17 mouse cellular contexts compared by ENCODE assay signal in the genomic region with DNA sequence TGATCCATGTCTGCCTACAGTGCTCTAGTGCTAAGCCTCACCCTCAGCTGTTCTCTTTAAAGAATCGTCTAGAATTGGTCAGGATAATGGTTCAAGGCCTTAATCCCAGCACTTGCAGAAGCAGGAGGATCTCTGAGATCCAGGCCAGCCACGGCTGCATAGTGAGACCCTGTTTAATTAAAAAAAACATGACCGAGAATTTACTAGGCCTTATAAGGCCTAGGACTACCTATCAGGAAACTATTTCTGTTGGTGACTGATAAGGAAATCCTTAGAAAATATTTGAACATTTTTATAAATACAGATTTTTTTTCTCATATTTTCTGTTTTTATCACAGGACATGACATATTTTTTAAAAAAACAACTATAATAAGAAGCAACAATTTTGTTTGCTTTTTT.
"Had no signal": no experiment of that assay in that cellular context is flagged by ENCODE, and none has a peak within 500 bp of the region (broad histone marks: within the 10 kb centered on the region; RNA-seq: fewer than 3 reads in every experiment).

No protein-coding gene starts in this region.

- H3K4me2 ChIP-seq: lung, embryonic 15.5 days; midbrain, embryonic 11.5 days; midbrain, embryonic 13.5 days; midbrain, embryonic 15.5 days; neural tube, embryonic 12.5 days; stomach, embryonic 15.5 days had no signal

- H3K27ac ChIP-seq: lung, embryonic 15.5 days; macrophage; midbrain, embryonic 13.5 days; midbrain, embryonic 15.5 days; neural tube, embryonic 12.5 days; stomach, embryonic 15.5 days; stomach, postnatal 0 days had no signal

- H3K9ac ChIP-seq: lung, embryonic 15.5 days; midbrain, embryonic 13.5 days; midbrain, embryonic 15.5 days; neural tube, embryonic 12.5 days; stomach, embryonic 15.5 days had no signal

- H3K27me3 ChIP-seq: lung, embryonic 15.5 days; megakaryocyte, embryonic 14.5 days; midbrain, embryonic 13.5 days; midbrain, embryonic 15.5 days; neural tube, embryonic 12.5 days; stomach, embryonic 15.5 days had no signal

- H3K9me3 ChIP-seq: lung, embryonic 15.5 days; megakaryocyte, embryonic 14.5 days; midbrain, embryonic 13.5 days; midbrain, embryonic 15.5 days; neural tube, embryonic 12.5 days; stomach, embryonic 15.5 days had no signal

- ATAC-seq: lung, postnatal 0 days; midbrain, embryonic 13.5 days; midbrain, embryonic 15.5 days had no signal

- H3K36me3 ChIP-seq: lung, embryonic 15.5 days; midbrain, embryonic 15.5 days; stomach, embryonic 15.5 days had no signal

- H3K4me1 ChIP-seq: lung, embryonic 15.5 days; midbrain, embryonic 13.5 days; midbrain, embryonic 15.5 days; neural tube, embryonic 12.5 days; stomach, embryonic 15.5 days had no signal

- H3K4me3 ChIP-seq: lung, embryonic 15.5 days; megakaryocyte, embryonic 14.5 days; midbrain, embryonic 13.5 days; midbrain, embryonic 15.5 days; neural tube, embryonic 12.5 days; stomach, embryonic 15.5 days had no signal

- DNase-seq: lung, adult 2 months; lung, postnatal 14 days; lung, postnatal 36 days; right cerebral cortex, postnatal 14 days; thymus, adult 2 months; thymus, postnatal 25 days; thymus, postnatal 4 days had no signal
